Mouse (Mus musculus): ENCODE results near the gene Gmps. TPM values are rescaled to one million over a fixed set of nuclear protein-coding genes. Genes with fewer than 3 reads are reported as not detected.

The Gmps gene
- total RNA-seq, 2 experiments from 2014 or later = 45.9 to 51.6 TPM

Other genes with a start within 250 kb of the Gmps start
- gene Plch1, start 76.6 kb upstream of the Gmps start, total RNA-seq (2021) = 1 to 10 TPM; 4.6 to 4.7 TPM
- gene E130311K13Rik, start 46.6 kb upstream of the Gmps start, total RNA-seq (2021) = 10 to 100 TPM; 11.8 to 12.2 TPM
- gene Slc33a1, start 11.3 kb upstream of the Gmps start, total RNA-seq (2021) = 10 to 100 TPM; 28.1 to 29.5 TPM
- gene Vmn2r1, start 105.4 kb downstream of the Gmps start, total RNA-seq (2021) = under 1 TPM; 0.23 to 0.32 TPM
- not detected for gene Vmn2r2, start 165.8 kb downstream of the Gmps start, total RNA-seq (2021)

Data from layer of hippocampus, adult 18-20 months (tissue).